Mouse (Mus musculus): Measurements from ENCODE around the gene Brpf3. TPM values are rescaled to one million over a fixed set of nuclear protein-coding genes. Genes with fewer than 3 reads are reported as not detected.

Gene Brpf3
- polyA plus RNA-seq, 1 experiment, result 63.1 TPM

DNA sequence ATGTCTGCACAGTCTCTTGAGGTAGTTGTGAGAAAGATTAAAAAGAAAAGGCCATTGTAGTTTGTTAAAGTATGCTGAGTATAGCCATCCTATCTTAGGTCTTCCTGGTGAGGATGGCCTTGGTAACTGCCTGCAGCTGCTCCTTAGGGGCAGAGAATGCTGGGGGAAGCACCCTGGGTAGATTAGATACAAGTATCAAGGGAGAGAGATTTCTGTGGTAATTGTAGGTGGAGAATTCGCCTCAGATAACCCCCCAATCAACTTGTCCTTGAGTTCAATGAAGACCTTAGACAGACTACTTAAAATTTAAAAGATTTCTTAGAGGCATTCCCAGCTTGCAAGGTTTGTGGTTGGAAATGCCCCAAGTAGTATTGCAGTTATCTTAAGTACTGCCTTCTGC, 2.4 kb downstream of the Brpf3 start:
- Histone ChIP-seq H3K36me3 (ENCODE audit: control insufficient read depth, insufficient read depth, low read length) (peaks cover 11% of the 10 kb centered on the region), H3K27ac (ENCODE audit: control insufficient read depth, insufficient read depth, low read length) (no peak overlapping the region), H3K4me3 (ENCODE audit: control insufficient read depth, insufficient read depth, low read length) (no peak overlapping the region), H3K4me1 (replicated peaks; ENCODE audit: control insufficient read depth, insufficient read depth, low read length) (peaks cover 8% of the 10 kb centered on the region), H3K27me3 (ENCODE audit: control insufficient read depth, insufficient read depth, low read length) (no peaks in the 10 kb centered on the region)
- no peak for DNase-seq
- TF ChIP-seq CTCF (IDR thresholded peaks at IDR 0.05; ENCODE audit: borderline replicate concordance, control insufficient read depth, extremely low read depth, insufficient read depth, low read length, poor library complexity) (no peak), POLR2A (IDR thresholded peaks at IDR 0.05; ENCODE audit: control insufficient read depth, extremely low read depth, insufficient read depth, low read length, poor library complexity) (no peak)
- WGBS, result 77% methylated on average over 1 of the region's 1 CpGs

DNA sequence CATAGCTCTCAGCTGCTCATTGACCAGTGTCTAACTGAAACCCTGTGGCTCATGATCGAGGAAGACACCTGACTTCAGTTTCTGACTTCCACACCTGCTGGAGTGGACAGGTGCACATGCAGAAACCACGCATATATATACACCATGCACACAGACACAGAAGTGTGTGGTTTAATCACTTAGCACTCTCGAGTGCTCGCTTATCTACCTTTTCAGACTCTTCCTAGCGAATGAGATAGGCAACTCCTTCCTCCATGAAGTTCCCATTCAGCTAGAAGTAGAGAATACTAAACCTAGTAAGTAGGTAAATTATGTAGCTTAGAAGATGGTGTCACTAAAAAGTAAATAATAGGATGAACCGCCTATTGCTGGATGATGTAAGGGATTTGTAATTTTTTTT, 4.1 kb downstream of the Brpf3 start:
- Histone ChIP-seq H3K27me3 (ENCODE audit: control insufficient read depth, insufficient read depth, low read length) (no peaks in the 10 kb centered on the region), H3K4me3 (ENCODE audit: control insufficient read depth, insufficient read depth, low read length) (no peak overlapping the region), H3K27ac (ENCODE audit: control insufficient read depth, insufficient read depth, low read length) (no peak overlapping the region), H3K36me3 (ENCODE audit: control insufficient read depth, insufficient read depth, low read length) (peaks cover 11% of the 10 kb centered on the region), H3K4me1 (replicated peaks; ENCODE audit: control insufficient read depth, insufficient read depth, low read length) (peaks cover 8% of the 10 kb centered on the region)
- WGBS, result 51% methylated on average over 6 of the region's 6 CpGs
- no peak for TF ChIP-seq POLR2A (IDR thresholded peaks at IDR 0.05; ENCODE audit: control insufficient read depth, extremely low read depth, insufficient read depth, low read length, poor library complexity)
- TF ChIP-seq CTCF (IDR thresholded peaks at IDR 0.05; ENCODE audit: borderline replicate concordance, control insufficient read depth, extremely low read depth, insufficient read depth, low read length, poor library complexity), result no peak
- DNase-seq, result no peak

DNA sequence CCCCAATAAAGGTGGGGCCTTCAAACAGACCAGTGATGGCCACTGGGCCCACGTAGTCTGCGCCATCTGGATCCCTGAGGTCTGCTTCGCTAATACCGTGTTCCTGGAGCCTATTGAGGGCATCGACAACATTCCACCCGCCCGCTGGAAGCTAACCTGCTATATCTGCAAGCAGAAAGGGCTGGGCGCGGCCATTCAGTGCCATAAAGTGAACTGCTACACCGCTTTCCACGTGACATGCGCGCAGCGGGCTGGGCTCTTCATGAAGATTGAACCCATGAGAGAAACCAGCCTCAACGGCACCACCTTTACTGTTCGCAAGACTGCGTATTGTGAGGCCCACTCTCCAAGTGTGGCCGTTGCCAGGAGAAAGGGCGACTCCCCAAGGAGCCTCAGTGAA, 5.9 kb downstream of the Brpf3 start:
- peaks cover 4% of the 10 kb centered on the region for H3K4me1 ChIP-seq (replicated peaks; ENCODE audit: control insufficient read depth, insufficient read depth, low read length)
- WGBS, result 95% methylated on average over 19 of the region's 19 CpGs
- peaks cover 16% of the 10 kb centered on the region for H3K36me3 ChIP-seq (ENCODE audit: control insufficient read depth, insufficient read depth, low read length)
- H3K27ac ChIP-seq (ENCODE audit: control insufficient read depth, insufficient read depth, low read length), result no peak overlapping the region
- DNase-seq, result no peak
- no peak for TF ChIP-seq POLR2A (IDR thresholded peaks at IDR 0.05; ENCODE audit: control insufficient read depth, extremely low read depth, insufficient read depth, low read length, poor library complexity)
- no peaks in the 10 kb centered on the region for H3K27me3 ChIP-seq (ENCODE audit: control insufficient read depth, insufficient read depth, low read length)
- no peak overlapping the region for H3K4me3 ChIP-seq (ENCODE audit: control insufficient read depth, insufficient read depth, low read length)

DNA sequence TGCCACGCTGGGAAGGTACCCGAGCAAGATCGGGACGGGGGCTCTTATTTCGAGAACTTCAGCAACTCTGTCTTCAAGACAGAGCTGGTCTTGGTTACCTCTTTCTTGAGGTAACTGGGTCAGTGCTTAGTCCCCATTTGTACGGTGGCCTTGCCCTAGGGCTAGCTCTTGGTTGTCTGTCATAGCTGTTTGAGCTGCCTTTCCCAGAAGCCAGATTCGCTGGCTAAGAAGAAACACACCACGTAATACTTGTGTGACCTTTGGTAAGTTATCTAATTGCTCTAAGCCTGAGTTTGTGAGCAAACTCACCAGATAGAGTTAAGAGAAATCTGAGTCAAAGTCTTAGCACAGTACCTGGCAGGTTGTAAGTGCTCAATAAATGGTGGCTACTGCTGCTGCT, 7.8 kb downstream of the Brpf3 start:
- no peaks in the 10 kb centered on the region for H3K27me3 ChIP-seq (ENCODE audit: control insufficient read depth, insufficient read depth, low read length)
- over 99% methylated on average over 8 of the region's 8 CpGs for WGBS
- H3K4me1 ChIP-seq (replicated peaks; ENCODE audit: control insufficient read depth, insufficient read depth, low read length), result no peaks in the 10 kb centered on the region
- H3K27ac ChIP-seq (ENCODE audit: control insufficient read depth, insufficient read depth, low read length), result no peak overlapping the region
- no peak overlapping the region for H3K4me3 ChIP-seq (ENCODE audit: control insufficient read depth, insufficient read depth, low read length)
- no peak for TF ChIP-seq CTCF (IDR thresholded peaks at IDR 0.05; ENCODE audit: borderline replicate concordance, control insufficient read depth, extremely low read depth, insufficient read depth, low read length, poor library complexity)
- no peak for TF ChIP-seq POLR2A (IDR thresholded peaks at IDR 0.05; ENCODE audit: control insufficient read depth, extremely low read depth, insufficient read depth, low read length, poor library complexity)
- H3K36me3 ChIP-seq (ENCODE audit: control insufficient read depth, insufficient read depth, low read length), result peaks cover 23% of the 10 kb centered on the region
- DNase-seq, result no peak

DNA sequence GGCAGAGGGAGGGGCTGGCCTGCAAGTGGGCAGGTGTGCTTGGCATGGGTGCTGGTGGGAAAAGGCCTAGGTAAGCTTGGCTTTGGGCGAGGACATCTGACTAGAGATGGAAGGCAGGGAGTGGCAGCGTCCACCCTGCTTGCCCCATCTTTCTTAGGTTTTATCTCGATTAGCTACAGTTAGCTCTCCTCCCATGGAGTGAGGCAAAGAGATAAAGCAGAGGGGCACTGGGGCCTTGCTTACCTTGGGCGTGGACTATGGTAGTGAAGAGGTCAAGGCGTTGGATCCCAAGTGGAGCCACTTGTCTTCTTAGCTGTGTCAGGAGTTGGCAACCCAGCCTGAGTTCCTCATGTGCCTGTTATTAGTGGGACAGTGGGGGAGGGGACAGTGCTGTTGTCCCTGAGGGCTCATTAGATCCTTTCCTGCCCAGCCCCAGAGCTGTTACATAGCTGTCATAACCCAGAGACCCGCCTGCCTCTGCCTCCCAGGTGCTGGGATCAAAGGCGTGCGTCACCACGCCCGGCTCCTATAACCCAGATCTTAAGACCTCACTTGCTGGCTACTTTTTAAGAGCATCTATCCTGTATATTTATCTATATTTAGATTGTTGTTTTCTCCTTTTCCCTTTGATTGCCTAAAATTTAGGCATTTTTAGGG, 8.4 kb downstream of the Brpf3 start:
- WGBS, result 97% methylated on average over 10 of the region's 10 CpGs
- Histone ChIP-seq H3K36me3 (ENCODE audit: control insufficient read depth, insufficient read depth, low read length) (peaks cover 24% of the 10 kb centered on the region), H3K4me1 (replicated peaks; ENCODE audit: control insufficient read depth, insufficient read depth, low read length) (no peaks in the 10 kb centered on the region), H3K4me3 (ENCODE audit: control insufficient read depth, insufficient read depth, low read length) (no peak overlapping the region), H3K27me3 (ENCODE audit: control insufficient read depth, insufficient read depth, low read length) (no peaks in the 10 kb centered on the region), H3K27ac (ENCODE audit: control insufficient read depth, insufficient read depth, low read length) (no peak overlapping the region)
- no peak for DNase-seq
- no peak for TF ChIP-seq CTCF (IDR thresholded peaks at IDR 0.05; ENCODE audit: borderline replicate concordance, control insufficient read depth, extremely low read depth, insufficient read depth, low read length, poor library complexity)
- TF ChIP-seq POLR2A (IDR thresholded peaks at IDR 0.05; ENCODE audit: control insufficient read depth, extremely low read depth, insufficient read depth, low read length, poor library complexity), result no peak

DNA sequence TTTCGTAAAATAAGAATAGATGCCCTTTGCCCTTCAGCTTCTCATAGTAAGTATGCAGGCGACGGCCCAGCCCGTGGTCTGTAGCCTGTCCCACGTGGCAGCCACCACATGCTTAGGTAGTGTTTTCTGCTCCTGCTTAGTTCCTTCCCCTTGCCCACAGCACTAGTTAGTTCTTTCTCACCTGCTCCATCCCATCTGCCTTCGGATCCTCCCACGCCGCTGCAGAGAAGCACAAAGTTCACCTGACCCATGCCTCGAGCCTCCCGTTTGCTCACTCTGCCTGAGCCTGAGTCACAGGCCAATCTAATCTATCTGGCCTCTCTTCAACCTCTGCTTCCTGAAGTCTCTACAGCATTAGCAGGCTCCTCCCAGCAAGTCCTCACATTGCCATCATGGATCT, 11.5 kb downstream of the Brpf3 start:
- no peaks in the 10 kb centered on the region for H3K4me1 ChIP-seq (replicated peaks; ENCODE audit: control insufficient read depth, insufficient read depth, low read length)
- peaks cover 23% of the 10 kb centered on the region for H3K36me3 ChIP-seq (ENCODE audit: control insufficient read depth, insufficient read depth, low read length)
- H3K27me3 ChIP-seq (ENCODE audit: control insufficient read depth, insufficient read depth, low read length), result no peaks in the 10 kb centered on the region
- no peak overlapping the region for H3K27ac ChIP-seq (ENCODE audit: control insufficient read depth, insufficient read depth, low read length)
- DNase-seq, result no peak
- no peak for TF ChIP-seq POLR2A (IDR thresholded peaks at IDR 0.05; ENCODE audit: control insufficient read depth, extremely low read depth, insufficient read depth, low read length, poor library complexity)
- TF ChIP-seq CTCF (IDR thresholded peaks at IDR 0.05; ENCODE audit: borderline replicate concordance, control insufficient read depth, extremely low read depth, insufficient read depth, low read length, poor library complexity), result no peak
- no peak overlapping the region for H3K4me3 ChIP-seq (ENCODE audit: control insufficient read depth, insufficient read depth, low read length)
- 96% methylated on average over 10 of the region's 10 CpGs for WGBS

DNA sequence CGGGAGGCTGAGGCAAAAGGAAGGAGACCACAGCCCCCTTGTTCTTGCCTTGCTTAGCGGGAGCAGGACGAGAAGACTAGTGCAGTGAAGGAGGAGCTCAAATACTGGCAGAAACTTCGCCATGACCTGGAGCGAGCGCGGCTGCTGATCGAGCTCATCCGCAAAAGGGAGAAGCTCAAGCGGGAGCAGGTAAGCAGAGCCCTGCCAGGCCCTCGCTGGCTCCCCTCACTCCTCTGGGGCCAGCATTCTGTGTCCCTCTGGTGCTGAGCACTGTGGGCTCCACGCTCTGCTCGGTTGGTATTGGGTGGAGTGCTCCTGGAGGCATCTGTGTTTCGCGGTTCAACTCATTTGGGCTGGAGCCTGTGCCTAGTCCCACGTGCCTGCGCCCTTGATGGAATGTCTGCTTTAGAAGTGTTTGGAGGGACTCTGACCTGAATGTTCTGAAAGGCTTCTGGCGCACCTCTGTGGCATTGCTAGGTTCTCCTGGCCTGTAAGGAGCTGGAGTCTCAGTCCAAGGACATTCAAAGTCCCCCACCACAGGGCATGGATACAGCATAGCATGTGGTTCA, 13.7 kb downstream of the Brpf3 start:
- 95% methylated on average over 18 of the region's 18 CpGs for WGBS
- Histone ChIP-seq H3K36me3 (ENCODE audit: control insufficient read depth, insufficient read depth, low read length) (peaks cover 33% of the 10 kb centered on the region), H3K27me3 (ENCODE audit: control insufficient read depth, insufficient read depth, low read length) (no peaks in the 10 kb centered on the region), H3K27ac (ENCODE audit: control insufficient read depth, insufficient read depth, low read length) (no peak overlapping the region), H3K4me3 (ENCODE audit: control insufficient read depth, insufficient read depth, low read length) (no peak overlapping the region), H3K4me1 (replicated peaks; ENCODE audit: control insufficient read depth, insufficient read depth, low read length) (no peaks in the 10 kb centered on the region)
- no peak for TF ChIP-seq CTCF (IDR thresholded peaks at IDR 0.05; ENCODE audit: borderline replicate concordance, control insufficient read depth, extremely low read depth, insufficient read depth, low read length, poor library complexity)
- no peak for TF ChIP-seq POLR2A (IDR thresholded peaks at IDR 0.05; ENCODE audit: control insufficient read depth, extremely low read depth, insufficient read depth, low read length, poor library complexity)
- no peak for DNase-seq

All from thymus, adult 2 months (tissue).